Mouse (Mus musculus): ENCODE measurements around the gene Cuedc1. TPM values are rescaled to one million over a fixed set of nuclear protein-coding genes. Genes with fewer than 3 reads are reported as not detected.
"Not testable (repeated sequence)": the region's sequence is repeated elsewhere in the genome, so short reads cannot be mapped to it uniquely, and the experiment has no call there.

The Cuedc1 gene
- polyA plus RNA-seq, 1 experiment: 16.5 TPM

DNA sequence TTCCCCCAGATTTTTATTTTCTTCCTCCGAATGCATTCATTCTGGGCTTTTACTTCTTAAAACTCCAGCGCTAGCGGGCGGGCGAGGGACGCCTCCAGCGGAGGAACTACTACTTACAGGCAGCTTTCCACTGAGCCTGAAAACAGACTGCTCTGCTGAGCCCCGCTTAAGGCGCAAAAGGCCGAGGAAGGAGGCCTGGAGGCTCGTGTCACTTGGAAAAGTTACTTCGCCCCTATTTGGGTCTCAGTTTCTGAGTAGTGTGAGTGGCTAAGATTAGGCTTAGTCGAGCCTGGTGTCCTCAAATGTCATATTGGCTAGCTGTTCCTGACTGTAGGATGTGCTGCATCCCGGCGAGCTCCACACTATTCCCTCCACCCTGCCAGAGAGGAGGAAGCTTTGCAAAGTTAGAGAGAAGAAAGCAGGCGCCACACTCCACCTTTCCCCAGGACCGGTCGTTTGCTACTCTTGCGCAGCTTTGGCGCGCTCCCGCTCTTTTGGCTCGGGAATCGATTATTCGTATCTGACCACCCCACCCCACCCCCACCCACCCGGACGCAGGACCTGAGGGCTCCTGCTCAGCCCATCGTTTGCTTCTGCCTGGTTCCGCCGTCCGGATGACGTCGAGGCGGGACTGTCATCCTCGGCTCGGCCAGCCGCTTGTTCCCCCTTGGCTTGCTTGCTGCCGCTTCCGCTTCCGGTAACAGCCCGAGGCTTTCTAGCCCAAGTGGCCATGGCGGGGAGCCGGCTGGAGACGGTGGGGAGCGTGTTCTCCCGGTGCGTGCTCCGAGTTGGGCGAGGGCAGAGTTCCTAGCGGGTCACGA lies 106.1 kb downstream of the Cuedc1 start, which contains the start of gene Mrps23:
TSS of gene Mrps23 (plus strand) at position 677 of the 821 bp plus-strand sequence.
- H3K27me3 ChIP-seq (replicated peaks; ENCODE audit: control insufficient read depth, insufficient read depth, low read length): no peaks in the 10 kb centered on the region
- peaks cover 13% of the 10 kb centered on the region; the same call in 1 of the 2 replicates for H3K4me1 ChIP-seq (ENCODE audit: control insufficient read depth, insufficient read depth, low read length)
- DNase-seq: peak; percentile 97
- peak; percentile 41 for TF ChIP-seq POLR2A (IDR thresholded peaks at IDR 0.05; ENCODE audit: low read depth, low read length)
- peak; percentile 51 for TF ChIP-seq CTCF (conservative IDR thresholded peaks at IDR 0.05; ENCODE audit: insufficient read depth, insufficient read length, low read depth, low read length)
- peak within 1 kb of the TSS; percentile 95 for H3K27ac ChIP-seq (ENCODE audit: insufficient read depth, low read depth, low read length)
- no peaks in the 10 kb centered on the region for H3K36me3 ChIP-seq (ENCODE audit: control insufficient read depth, insufficient read depth, low read length)
- under 1% methylated on average over 51 of the region's 51 CpGs for WGBS
- peak within 1 kb of the TSS; percentile 92 for H3K4me3 ChIP-seq (ENCODE audit: insufficient read depth, low read depth, low read length)

DNA sequence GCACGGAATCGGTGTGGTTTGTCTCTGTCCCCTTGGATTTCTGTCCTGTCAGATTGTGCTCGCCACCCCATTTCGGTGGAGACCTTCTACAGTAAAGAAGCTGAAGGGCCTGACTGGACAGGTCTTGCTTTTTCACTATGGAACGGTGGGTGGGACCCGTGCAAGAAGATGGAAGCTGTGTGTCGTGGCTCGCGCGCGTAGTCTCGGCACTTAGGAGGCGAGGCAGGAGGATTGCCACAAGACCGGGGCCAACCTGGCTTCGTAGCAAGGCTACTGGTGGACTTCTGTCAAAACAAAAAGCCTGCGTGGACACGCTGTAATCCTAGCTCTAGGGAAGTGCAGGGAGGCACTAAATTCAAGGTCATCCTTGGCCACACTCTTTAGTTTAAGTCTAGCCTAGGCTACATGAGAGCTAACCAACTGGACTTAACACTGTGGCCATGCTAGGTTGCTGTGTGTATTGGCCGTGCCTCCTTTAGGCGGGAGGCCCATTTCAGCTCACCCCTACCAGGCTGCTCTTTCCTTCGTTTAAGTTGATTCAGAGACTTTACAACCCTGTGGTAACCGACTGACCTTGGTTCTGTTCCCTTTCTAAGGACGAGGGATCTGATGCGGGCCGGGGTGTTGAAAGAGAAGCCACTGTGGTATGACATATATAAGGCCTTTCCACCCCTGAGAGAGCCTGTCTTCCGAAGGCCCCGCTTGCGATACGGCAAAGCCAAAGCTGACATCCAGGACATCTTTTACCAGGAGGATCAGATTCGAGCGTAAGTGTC lies 106.9 kb downstream of the Cuedc1 start:
- no peak for DNase-seq
- Histone ChIP-seq H3K27ac (ENCODE audit: insufficient read depth, low read depth, low read length) (peak overlapping the region; percentile 72), H3K4me1 (ENCODE audit: control insufficient read depth, insufficient read depth, low read length) (peaks cover 13% of the 10 kb centered on the region; the same call in 1 of the 2 replicates), H3K36me3 (ENCODE audit: control insufficient read depth, insufficient read depth, low read length) (no peaks in the 10 kb centered on the region), H3K4me3 (ENCODE audit: insufficient read depth, low read depth, low read length) (peak overlapping the region; percentile 92), H3K27me3 (replicated peaks; ENCODE audit: control insufficient read depth, insufficient read depth, low read length) (no peaks in the 10 kb centered on the region)
- TF ChIP-seq POLR2A (IDR thresholded peaks at IDR 0.05; ENCODE audit: low read depth, low read length) (no peak), CTCF (conservative IDR thresholded peaks at IDR 0.05; ENCODE audit: insufficient read depth, insufficient read length, low read depth, low read length) (no peak)
- WGBS: 25% methylated on average over 30 of the region's 30 CpGs

DNA sequence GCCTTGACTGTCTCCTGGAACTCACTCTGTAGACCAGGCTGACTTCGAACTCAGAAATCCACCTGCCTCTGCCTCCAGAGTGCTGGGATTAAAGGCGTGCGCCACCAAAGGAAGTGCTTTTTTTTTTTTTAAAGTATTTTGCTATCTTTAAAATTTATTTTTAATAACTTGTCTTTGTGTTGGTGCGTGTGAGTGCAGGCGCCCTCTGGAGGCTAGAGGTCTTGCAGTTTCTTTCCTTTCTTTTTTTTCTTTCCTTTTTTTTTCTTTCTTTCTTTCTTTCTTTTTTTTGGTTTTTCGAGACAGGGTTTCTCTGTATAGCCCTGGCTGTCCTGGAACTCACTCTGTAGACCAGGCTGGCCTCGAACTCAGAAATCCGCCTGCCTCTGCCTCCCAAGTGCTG lies 108.7 kb downstream of the Cuedc1 start:
- H3K4me3 ChIP-seq (ENCODE audit: insufficient read depth, low read depth, low read length); DNase-seq; H3K36me3 ChIP-seq (ENCODE audit: control insufficient read depth, insufficient read depth, low read length); H3K27ac ChIP-seq (ENCODE audit: insufficient read depth, low read depth, low read length); H3K27me3 ChIP-seq (replicated peaks; ENCODE audit: control insufficient read depth, insufficient read depth, low read length): not testable (repeated sequence)
- H3K4me1 ChIP-seq (ENCODE audit: control insufficient read depth, insufficient read depth, low read length): peaks cover 13% of the 10 kb centered on the region; the same call in 1 of the 2 replicates
- WGBS: 74% methylated on average over 8 of the region's 8 CpGs
- peak; percentile 30; the same call in 1 of the 2 replicates for TF ChIP-seq CTCF (conservative IDR thresholded peaks at IDR 0.05; ENCODE audit: insufficient read depth, insufficient read length, low read depth, low read length)

DNA sequence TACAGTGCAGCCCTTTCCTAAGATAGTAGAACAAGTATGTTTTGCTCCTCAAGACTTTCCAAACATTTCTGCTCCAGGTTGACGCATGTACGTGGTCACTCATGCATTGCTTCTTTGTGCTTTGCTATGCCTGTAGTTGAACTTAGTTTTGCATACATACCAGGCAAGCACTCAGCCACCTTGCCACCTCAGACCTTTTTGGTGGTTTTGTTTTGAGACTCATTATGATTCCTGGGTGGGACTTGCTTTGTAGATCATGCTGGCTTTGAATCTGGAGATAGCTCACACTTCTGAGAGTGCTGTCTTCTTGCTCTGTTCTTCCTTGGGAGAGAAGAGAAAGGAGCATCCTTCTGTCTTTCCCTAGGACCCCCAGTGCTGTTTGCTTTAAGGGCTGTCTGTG lies 109.8 kb downstream of the Cuedc1 start:
- Histone ChIP-seq H3K36me3 (ENCODE audit: control insufficient read depth, insufficient read depth, low read length) (no peaks in the 10 kb centered on the region; the same call in 1 of the 2 replicates), H3K27ac (ENCODE audit: insufficient read depth, low read depth, low read length) (no peak overlapping the region), H3K27me3 (replicated peaks; ENCODE audit: control insufficient read depth, insufficient read depth, low read length) (no peaks in the 10 kb centered on the region), H3K4me1 (ENCODE audit: control insufficient read depth, insufficient read depth, low read length) (peaks cover 13% of the 10 kb centered on the region; the same call in 1 of the 2 replicates), H3K4me3 (ENCODE audit: insufficient read depth, low read depth, low read length) (no peak overlapping the region)
- 59% methylated on average over 2 of the region's 2 CpGs for whole genome bisulfite sequencing
- DNase-seq: no peak
- TF ChIP-seq POLR2A (IDR thresholded peaks at IDR 0.05; ENCODE audit: low read depth, low read length): no peak
- no peak for TF ChIP-seq CTCF (conservative IDR thresholded peaks at IDR 0.05; ENCODE audit: insufficient read depth, insufficient read length, low read depth, low read length)

DNA sequence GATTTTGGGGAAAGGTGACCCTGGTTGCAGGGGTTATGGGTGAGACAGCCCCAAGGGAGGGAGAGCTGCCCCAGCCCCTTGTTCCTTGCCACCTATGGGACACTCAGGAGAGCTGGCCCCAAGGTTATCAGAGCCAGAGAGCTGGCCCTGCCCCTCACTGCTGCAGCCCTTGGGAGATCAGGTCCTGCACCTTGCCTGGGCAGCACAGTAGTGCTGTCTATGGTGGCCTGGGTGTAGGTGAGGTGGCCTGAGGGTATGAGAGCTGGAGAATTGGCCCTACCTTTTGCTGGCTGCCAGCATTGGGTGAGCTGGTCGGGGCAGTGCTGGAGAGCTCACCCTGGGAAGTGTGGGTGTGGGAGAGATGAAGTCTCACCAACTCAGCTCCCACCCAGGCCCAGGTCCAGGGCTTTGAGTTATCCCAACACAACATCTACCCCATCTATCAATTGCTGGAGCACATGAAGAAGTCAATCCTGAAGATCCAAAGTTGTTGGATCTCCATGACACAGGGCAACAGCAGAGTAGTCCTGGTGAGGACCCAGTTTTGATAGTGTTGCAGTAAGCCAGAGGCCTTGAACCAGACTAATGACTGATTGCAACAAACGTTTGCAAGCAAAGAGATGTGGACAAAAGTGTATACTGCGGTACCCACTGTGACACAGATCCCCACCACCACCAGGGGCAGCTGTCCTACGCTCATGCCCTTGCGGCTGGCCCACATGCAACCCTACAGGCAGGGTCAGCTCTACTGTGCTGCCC lies 114.1 kb downstream of the Cuedc1 start:
- no peak for TF ChIP-seq POLR2A (IDR thresholded peaks at IDR 0.05; ENCODE audit: low read depth, low read length)
- TF ChIP-seq CTCF (conservative IDR thresholded peaks at IDR 0.05; ENCODE audit: insufficient read depth, insufficient read length, low read depth, low read length): no peak
- H3K27me3 ChIP-seq (replicated peaks; ENCODE audit: control insufficient read depth, insufficient read depth, low read length): no peaks in the 10 kb centered on the region
- no peaks in the 10 kb centered on the region; the same call in 1 of the 2 replicates for H3K36me3 ChIP-seq (ENCODE audit: control insufficient read depth, insufficient read depth, low read length)
- 0 out of 2 replicates have a peak, but pooled peaks cover 2% of the 10 kb centered on the region for H3K4me1 ChIP-seq (ENCODE audit: control insufficient read depth, insufficient read depth, low read length)
- WGBS: 75% methylated on average over 5 of the region's 5 CpGs
- H3K4me3 ChIP-seq (ENCODE audit: insufficient read depth, low read depth, low read length): no peak overlapping the region
- no peak for DNase-seq
- no peak overlapping the region for H3K27ac ChIP-seq (ENCODE audit: insufficient read depth, low read depth, low read length)

DNA sequence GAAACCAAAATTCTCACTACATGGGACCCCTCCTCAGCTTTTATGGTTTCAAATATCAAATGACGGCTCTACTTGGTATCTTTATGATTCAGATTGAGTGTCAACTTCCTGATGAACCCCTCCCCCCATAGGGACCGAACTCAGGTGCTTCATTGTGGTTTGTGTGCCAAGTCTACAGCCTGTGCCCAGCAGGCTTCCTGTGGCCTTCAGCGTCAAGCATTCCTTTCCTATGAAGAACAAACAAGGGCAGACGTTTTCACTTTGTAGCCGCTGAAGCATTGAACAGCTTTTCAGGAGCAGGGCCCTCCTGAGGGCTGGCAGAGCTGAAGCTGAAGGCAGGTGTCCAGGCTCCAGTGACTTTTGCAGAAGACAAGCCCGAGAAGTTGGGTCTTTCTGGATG lies 115.9 kb downstream of the Cuedc1 start:
- H3K27ac ChIP-seq (ENCODE audit: insufficient read depth, low read depth, low read length): no peak overlapping the region
- H3K4me1 ChIP-seq (ENCODE audit: control insufficient read depth, insufficient read depth, low read length): no peaks in the 10 kb centered on the region
- H3K4me3 ChIP-seq (ENCODE audit: insufficient read depth, low read depth, low read length): no peak overlapping the region
- no peaks in the 10 kb centered on the region; the same call in 1 of the 2 replicates for H3K36me3 ChIP-seq (ENCODE audit: control insufficient read depth, insufficient read depth, low read length)
- WGBS: 24% methylated on average over 6 of the region's 6 CpGs
- no peaks in the 10 kb centered on the region for H3K27me3 ChIP-seq (replicated peaks; ENCODE audit: control insufficient read depth, insufficient read depth, low read length)
- TF ChIP-seq POLR2A (IDR thresholded peaks at IDR 0.05; ENCODE audit: low read depth, low read length) (no peak), CTCF (conservative IDR thresholded peaks at IDR 0.05; ENCODE audit: insufficient read depth, insufficient read length, low read depth, low read length) (no peak)
- DNase-seq: peak; percentile 48

Measured in kidney, adult 2 months (tissue).